Mouse (Mus musculus) limb, embryonic 11.5 days (tissue): ENCODE measurements around the gene Ggt5. TPM values are rescaled to one million over a fixed set of nuclear protein-coding genes. Genes with fewer than 3 reads are reported as not detected.

Experiments used
- ATAC-seq: fragments of 200-750 bp; cut with Nextera tagmentation; 2 replicates; pipeline ENCODE4 v1.8.0; 2017; ENCODE audit warnings: low read depth; ENCODE audit not compliant: insufficient number of reproducible peaks, low FRiP score, low TSS enrichment
- DNase-seq: peaks from one replicate; pipeline ENCODE4 v3.0.0-alpha.2; 2015; ENCODE audit warnings: low spot score
- H3K27ac ChIP-seq: fragments of 300-500 bp; sonication (generic); replicated peaks from 2 replicates; pipeline ENCODE4 v1.5.1; 2014; ENCODE audit warnings: low read depth, mild to moderate bottlenecking, low read length
- H3K27me3 ChIP-seq: fragments of 300-500 bp; sonication (generic); 2 replicates; pipeline ENCODE4 v1.6.1; 2014; ENCODE audit warnings: mild to moderate bottlenecking, low read length, mixed read lengths; ENCODE audit not compliant: control insufficient read depth, insufficient read depth
- H3K36me3 ChIP-seq: fragments of 300-500 bp; sonication (generic); 2 replicates; pipeline ENCODE4 v1.6.1; 2014; ENCODE audit warnings: mild to moderate bottlenecking, low read length, moderate library complexity, mixed read lengths; ENCODE audit not compliant: control insufficient read depth, insufficient read depth
- H3K4me1 ChIP-seq: fragments of 300-500 bp; sonication (generic); 2 replicates; pipeline ENCODE4 v1.6.1; 2014; ENCODE audit warnings: low read length, mixed read lengths; ENCODE audit not compliant: control insufficient read depth, insufficient read depth
- H3K4me2 ChIP-seq: fragments of 300-500 bp; sonication (generic); 2 replicates; pipeline ENCODE4 v1.6.1; 2014; ENCODE audit warnings: low read depth, mild to moderate bottlenecking, moderate library complexity; ENCODE audit not compliant: severe bottlenecking
- H3K4me3 ChIP-seq: fragments of 300-500 bp; sonication (generic); 2 replicates; pipeline ENCODE4 v1.5.1; 2014; ENCODE audit warnings: low read depth, low read length
- H3K9ac ChIP-seq: fragments of 300-500 bp; sonication (generic); 2 replicates; pipeline ENCODE4 v1.6.1; 2014; ENCODE audit warnings: mild to moderate bottlenecking, low read length
- H3K9me3 ChIP-seq: fragments of 300-500 bp; sonication (generic); 2 replicates; pipeline ENCODE4 v1.6.1; 2016; ENCODE audit warnings: low read length; ENCODE audit not compliant: control insufficient read depth
- WGBS: fragments of 180-500 bp; shearing (Covaris S2); extraction: QIAGEN DNeasy Blood & Tissue Kit; methylation state at CpG from one replicate; pipeline ENCODE4 v1.1.7; 2014; 5-methylcytosine and 5-hydroxymethylcytosine counted together
- polyA plus RNA-seq: library from polyadenylated mRNA; unstranded; fragments of >200 nt; fragmentation: Nextera tagmentation; extraction: Ambion mirVana; gene quantifications from 2 replicates; pipeline ENCODE4 v1.2.1, GENCODE M21; 2014

Ggt5 gene
- polyA plus RNA-seq, 1 experiment from 2014 or later: 0.41 TPM

- Histone ChIP-seq H3K9ac (no peak overlapping the region), H3K4me2 (no peak overlapping the region), H3K4me3 (no peak overlapping the region), H3K27ac (no peak overlapping the region), H3K36me3 (no peaks in the 10 kb centered on the region), H3K4me1 (no peaks in the 10 kb centered on the region), H3K9me3 (no peaks in the 10 kb centered on the region), H3K27me3 (no peaks in the 10 kb centered on the region)
- DNase-seq: no peak
- no peak for ATAC-seq
- WGBS: 92% methylated on average over 11 of the region's 11 CpGs
Observed at GRCm38 (mm10) chr10:75608975-75609374, 19.8 kb downstream of the Ggt5 start.

- Histone ChIP-seq H3K9ac (no peak overlapping the region), H3K4me1 (no peaks in the 10 kb centered on the region), H3K9me3 (no peaks in the 10 kb centered on the region), H3K36me3 (no peaks in the 10 kb centered on the region), H3K4me3 (no peak overlapping the region), H3K27me3 (no peaks in the 10 kb centered on the region), H3K4me2 (no peak overlapping the region), H3K27ac (no peak overlapping the region)
- WGBS: 53% methylated on average over 7 of the region's 7 CpGs
- ATAC-seq (no peak), DNase-seq (no peak)
Observed at GRCm38 (mm10) chr10:75610486-75610885, 21.3 kb downstream of the Ggt5 start.

GRCm38 (mm10) chr10:75616044-75616443, 26.9 kb downstream of the Ggt5 start:
- H3K9ac ChIP-seq: no peak overlapping the region
- no peaks in the 10 kb centered on the region for H3K9me3 ChIP-seq
- H3K36me3 ChIP-seq: no peaks in the 10 kb centered on the region
- no peak overlapping the region for H3K4me2 ChIP-seq
- no peak for DNase-seq
- no peaks in the 10 kb centered on the region for H3K27me3 ChIP-seq
- H3K27ac ChIP-seq: no peak overlapping the region
- no peak overlapping the region for H3K4me3 ChIP-seq
- no peak for ATAC-seq
- no peaks in the 10 kb centered on the region for H3K4me1 ChIP-seq
- 93% methylated on average over 4 of the region's 4 CpGs for WGBS

- WGBS: 55% methylated on average over 3 of the region's 3 CpGs
- Histone ChIP-seq H3K36me3 (no peaks in the 10 kb centered on the region), H3K9ac (no peak overlapping the region), H3K9me3 (no peaks in the 10 kb centered on the region), H3K27me3 (no peaks in the 10 kb centered on the region), H3K4me1 (no peaks in the 10 kb centered on the region), H3K27ac (no peak overlapping the region), H3K4me3 (no peak overlapping the region), H3K4me2 (no peak overlapping the region)
- no peak for DNase-seq
- ATAC-seq: no peak
Observed at GRCm38 (mm10) chr10:75620818-75621217, 31.7 kb downstream of the Ggt5 start.

- WGBS: 61% methylated on average over 6 of the region's 6 CpGs
- H3K4me2 ChIP-seq: no peak overlapping the region
- no peaks in the 10 kb centered on the region for H3K9me3 ChIP-seq
- no peaks in the 10 kb centered on the region for H3K27me3 ChIP-seq
- H3K27ac ChIP-seq: no peak overlapping the region
- no peak overlapping the region for H3K4me3 ChIP-seq
- no peak overlapping the region for H3K9ac ChIP-seq
- no peak for DNase-seq
- no peaks in the 10 kb centered on the region for H3K4me1 ChIP-seq
- H3K36me3 ChIP-seq: no peaks in the 10 kb centered on the region
- ATAC-seq: no peak
Observed at GRCm38 (mm10) chr10:75625920-75626319, 36.8 kb downstream of the Ggt5 start.

- Histone ChIP-seq H3K27me3 (no peaks in the 10 kb centered on the region), H3K4me1 (no peaks in the 10 kb centered on the region), H3K27ac (no peak overlapping the region), H3K9me3 (no peaks in the 10 kb centered on the region), H3K9ac (no peak overlapping the region), H3K4me2 (no peak overlapping the region), H3K36me3 (no peaks in the 10 kb centered on the region), H3K4me3 (no peak overlapping the region)
- WGBS: 69% methylated on average over 3 of the region's 3 CpGs
- no peak for ATAC-seq
- DNase-seq: no peak
Observed at GRCm38 (mm10) chr10:75626991-75627390, 37.9 kb downstream of the Ggt5 start.

- Histone ChIP-seq H3K9me3 (no peaks in the 10 kb centered on the region), H3K27me3 (no peaks in the 10 kb centered on the region), H3K4me2 (no peak overlapping the region), H3K27ac (no peak overlapping the region), H3K36me3 (no peaks in the 10 kb centered on the region), H3K4me3 (no peak overlapping the region), H3K9ac (no peak overlapping the region), H3K4me1 (no peaks in the 10 kb centered on the region)
- ATAC-seq (no peak), DNase-seq (no peak)
- 92% methylated on average over 3 of the region's 3 CpGs for WGBS
Observed at GRCm38 (mm10) chr10:75627490-75627889, 38.4 kb downstream of the Ggt5 start.

- Histone ChIP-seq H3K36me3 (no peaks in the 10 kb centered on the region), H3K4me2 (no peak overlapping the region), H3K4me3 (no peak overlapping the region), H3K27ac (no peak overlapping the region), H3K27me3 (no peaks in the 10 kb centered on the region), H3K9ac (no peak overlapping the region), H3K9me3 (no peaks in the 10 kb centered on the region), H3K4me1 (no peaks in the 10 kb centered on the region)
- no peak for DNase-seq
- 67% methylated on average over 5 of the region's 5 CpGs for WGBS
- no peak for ATAC-seq
Observed at GRCm38 (mm10) chr10:75632633-75633032, 43.5 kb downstream of the Ggt5 start.

- Histone ChIP-seq H3K4me3 (no peak overlapping the region), H3K27me3 (no peaks in the 10 kb centered on the region), H3K4me2 (no peak overlapping the region), H3K4me1 (no peaks in the 10 kb centered on the region), H3K9ac (no peak overlapping the region), H3K9me3 (no peaks in the 10 kb centered on the region), H3K27ac (no peak overlapping the region), H3K36me3 (no peaks in the 10 kb centered on the region)
- no peak for DNase-seq
- WGBS: 85% methylated on average over 5 of the region's 5 CpGs
- ATAC-seq: no peak
Observed at GRCm38 (mm10) chr10:75633048-75633447, 43.9 kb downstream of the Ggt5 start.
